Mouse (Mus musculus) neural tube, embryonic 13.5 days (tissue): ENCODE results near the gene Babam2. TPM values are rescaled to one million over a fixed set of nuclear protein-coding genes. Genes with fewer than 3 reads are reported as not detected.

Source experiments
- ATAC-seq: fragments of 200-750 bp; cut with Nextera tagmentation; 2 replicates; pipeline ENCODE4 v1.8.0; 2017; ENCODE audit warnings: low read depth, mild to moderate bottlenecking, moderate TSS enrichment, moderate library complexity
- H3K27ac ChIP-seq: fragments of 300-500 bp; sonication (generic); replicated peaks from 2 replicates; pipeline ENCODE4 v1.5.1; 2015; ENCODE audit warnings: moderate library complexity, mild to moderate bottlenecking, inconsistent platforms
- H3K27me3 ChIP-seq: fragments of 300-500 bp; sonication (generic); 2 replicates; pipeline ENCODE4 v1.6.1; 2015; ENCODE audit warnings: mild to moderate bottlenecking, inconsistent platforms
- H3K36me3 ChIP-seq: fragments of 300-500 bp; sonication (generic); 2 replicates; pipeline ENCODE4 v1.6.1; 2015; ENCODE audit warnings: mild to moderate bottlenecking, inconsistent platforms
- H3K4me1 ChIP-seq: fragments of 300-500 bp; sonication (generic); replicated peaks from 2 replicates; pipeline ENCODE4 v1.6.1; 2015; ENCODE audit warnings: inconsistent platforms
- H3K4me2 ChIP-seq: fragments of 300-500 bp; sonication (generic); 2 replicates; pipeline ENCODE4 v1.6.1; 2015; ENCODE audit warnings: inconsistent platforms, mild to moderate bottlenecking, moderate library complexity
- H3K4me3 ChIP-seq: fragments of 300-500 bp; sonication (generic); 2 replicates; pipeline ENCODE4 v1.5.1; 2015; ENCODE audit warnings: mild to moderate bottlenecking, inconsistent platforms
- H3K9ac ChIP-seq: fragments of 300-500 bp; sonication (generic); 2 replicates; pipeline ENCODE4 v1.6.1; 2015; ENCODE audit warnings: moderate library complexity, mild to moderate bottlenecking, inconsistent platforms
- H3K9me3 ChIP-seq: fragments of 300-500 bp; sonication (generic); 2 replicates; pipeline ENCODE4 v1.6.1; 2016; ENCODE audit warnings: inconsistent platforms
- WGBS: fragments of 180-500 bp; shearing (Covaris S2); methylation state at CpG from one replicate; pipeline ENCODE4 v1.1.7; 2015; 5-methylcytosine and 5-hydroxymethylcytosine counted together
- polyA plus RNA-seq: library from polyadenylated mRNA; unstranded; fragments of >200 nt; fragmentation: Nextera tagmentation; extraction: Ambion mirVana; gene quantifications from 2 replicates; pipeline ENCODE4 v1.2.1, GENCODE M21; 2015

Gene Babam2
- polyA plus RNA-seq, 1 experiment from 2014 or later, result 54.4 TPM

DNA sequence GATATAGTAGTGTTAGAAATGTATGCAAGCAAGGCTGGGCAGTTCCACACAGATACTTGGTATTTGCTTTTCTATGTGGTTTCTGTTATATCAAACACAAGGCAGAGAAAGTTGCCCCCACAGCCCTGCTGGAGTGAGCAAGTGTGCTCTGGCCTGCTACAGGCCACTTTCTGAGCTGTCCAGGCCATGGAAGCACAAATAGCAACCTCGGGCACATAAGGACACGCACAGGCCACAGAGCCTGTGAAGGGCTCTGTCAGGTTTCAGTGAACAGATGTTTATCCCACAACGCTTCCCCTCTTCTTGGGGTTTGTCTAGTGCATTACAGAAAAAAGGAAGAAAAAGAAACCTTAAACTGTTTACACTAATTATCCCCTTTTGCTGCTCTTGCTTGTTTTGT lies 236.9 kb downstream of the Babam2 start:
- Histone ChIP-seq H3K9ac (no peak overlapping the region), H3K36me3 (no peaks in the 10 kb centered on the region), H3K27me3 (no peaks in the 10 kb centered on the region), H3K4me2 (no peak overlapping the region), H3K27ac (no peak overlapping the region), H3K4me1 (no peaks in the 10 kb centered on the region), H3K4me3 (no peak overlapping the region), H3K9me3 (no peaks in the 10 kb centered on the region)
- 86% methylated on average over 3 of the region's 3 CpGs for WGBS
- no peak for ATAC-seq

DNA sequence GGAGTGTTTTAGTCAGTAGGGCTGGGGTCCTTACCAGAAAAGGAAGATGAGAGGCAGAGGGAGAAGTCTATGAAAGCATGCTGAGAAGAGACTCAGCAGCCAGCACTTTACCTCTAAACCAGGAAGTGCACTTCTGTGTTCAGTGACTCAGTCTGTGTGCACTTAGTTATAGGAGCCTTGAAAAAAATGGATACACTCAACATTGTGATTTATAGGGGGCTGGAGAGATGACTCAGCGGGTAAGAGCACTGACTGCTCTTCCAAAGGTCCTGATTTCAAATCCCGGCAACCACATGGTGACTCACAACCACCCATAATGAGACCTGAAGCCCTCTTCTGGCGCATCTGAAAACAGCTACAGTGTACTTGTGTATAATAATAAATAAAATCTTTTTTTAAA lies 238.5 kb downstream of the Babam2 start:
- Histone ChIP-seq H3K4me1 (no peaks in the 10 kb centered on the region), H3K27ac (no peak overlapping the region), H3K27me3 (no peaks in the 10 kb centered on the region), H3K9ac (no peak overlapping the region), H3K36me3 (no peaks in the 10 kb centered on the region), H3K4me3 (no peak overlapping the region), H3K9me3 (no peaks in the 10 kb centered on the region), H3K4me2 (no peak overlapping the region)
- WGBS, result 86% methylated on average over 3 of the region's 3 CpGs
- ATAC-seq, result no peak

DNA sequence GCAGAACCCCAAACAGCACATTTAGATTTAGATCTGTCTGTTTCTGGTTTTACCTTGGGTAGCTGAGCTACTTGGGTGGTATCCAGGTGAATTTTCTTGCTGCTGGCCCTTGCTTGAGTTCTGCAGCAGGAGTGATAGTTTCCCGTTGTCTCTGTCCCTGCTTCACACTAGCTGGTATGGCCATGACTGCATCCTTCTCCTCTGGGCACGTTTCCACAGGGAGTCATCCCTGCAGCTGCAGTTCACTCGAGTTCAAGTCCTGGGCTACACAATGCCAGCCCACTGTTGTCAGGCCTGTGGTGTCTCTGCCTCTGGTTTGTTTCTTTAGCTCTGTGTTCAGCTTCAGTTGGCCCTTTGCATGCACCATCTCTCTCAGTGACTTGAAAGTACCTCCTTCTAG lies 239.0 kb downstream of the Babam2 start:
- no peak overlapping the region for H3K9ac ChIP-seq
- no peak overlapping the region for H3K4me2 ChIP-seq
- H3K4me3 ChIP-seq, result no peak overlapping the region
- no peak overlapping the region for H3K27ac ChIP-seq
- whole genome bisulfite sequencing, result 80% methylated on average over 3 of the region's 3 CpGs
- no peaks in the 10 kb centered on the region for H3K4me1 ChIP-seq
- H3K27me3 ChIP-seq, result no peaks in the 10 kb centered on the region
- H3K9me3 ChIP-seq, result no peaks in the 10 kb centered on the region
- no peak for ATAC-seq
- H3K36me3 ChIP-seq, result no peaks in the 10 kb centered on the region

DNA sequence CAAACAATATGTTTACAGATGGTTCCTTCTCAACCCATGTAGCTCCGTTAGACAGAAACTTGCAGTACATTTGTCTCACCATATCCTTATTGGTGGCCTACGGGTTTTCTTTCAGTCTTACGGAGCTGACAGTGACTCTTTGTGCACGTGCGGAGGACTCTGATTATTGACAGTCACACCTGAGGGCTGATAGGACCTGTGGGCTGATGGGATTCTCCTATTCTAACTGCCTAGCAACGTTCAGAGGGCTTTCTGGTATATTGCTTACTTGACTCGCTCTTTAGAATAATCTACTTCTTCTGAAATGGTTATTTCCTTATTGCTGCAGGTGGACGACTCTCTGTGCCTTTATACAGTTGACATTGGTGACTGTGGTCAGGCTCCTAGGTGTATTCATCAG lies 243.4 kb downstream of the Babam2 start:
- ATAC-seq, result no peak

DNA sequence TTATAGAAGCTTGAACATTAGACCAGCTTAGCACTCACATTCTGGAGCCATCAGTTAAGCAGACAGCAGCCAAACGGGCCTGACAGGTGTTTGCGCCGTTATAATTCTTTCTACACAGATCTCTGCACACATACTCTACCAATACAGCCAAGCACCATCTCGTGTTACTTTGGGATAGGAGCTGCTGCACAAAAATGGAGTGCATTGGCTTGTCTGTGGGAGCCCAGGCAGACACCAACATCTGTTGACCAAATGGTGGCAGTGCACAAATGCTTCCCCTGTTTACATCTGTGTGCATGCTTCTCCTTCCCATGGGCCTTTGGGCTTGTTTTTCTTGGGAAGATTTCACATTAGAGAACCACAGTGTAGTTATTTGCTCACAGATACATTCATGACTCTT lies 249.7 kb downstream of the Babam2 start:
- Histone ChIP-seq H3K4me2 (no peak overlapping the region), H3K4me3 (no peak overlapping the region), H3K36me3 (no peaks in the 10 kb centered on the region), H3K9me3 (no peaks in the 10 kb centered on the region), H3K27ac (0 out of 2 replicates have a peak overlapping the region, but pooled peaks have one; percentile 13), H3K4me1 (no peaks in the 10 kb centered on the region), H3K27me3 (no peaks in the 10 kb centered on the region), H3K9ac (no peak overlapping the region)
- 72% methylated on average over 4 of the region's 4 CpGs for WGBS
- ATAC-seq, result no peak

More for the DNA sequence above, 243.4 kb downstream of the Babam2 start:
- H3K9ac ChIP-seq, result no peak overlapping the region
- H3K9me3 ChIP-seq, result no peaks in the 10 kb centered on the region
- no peaks in the 10 kb centered on the region for H3K4me1 ChIP-seq
- WGBS, result 88% methylated on average over 8 of the region's 8 CpGs
- H3K36me3 ChIP-seq, result no peaks in the 10 kb centered on the region
- H3K27me3 ChIP-seq, result no peaks in the 10 kb centered on the region
- no peak overlapping the region for H3K4me2 ChIP-seq
- H3K4me3 ChIP-seq, result no peak overlapping the region
- H3K27ac ChIP-seq, result no peak overlapping the region

DNA sequence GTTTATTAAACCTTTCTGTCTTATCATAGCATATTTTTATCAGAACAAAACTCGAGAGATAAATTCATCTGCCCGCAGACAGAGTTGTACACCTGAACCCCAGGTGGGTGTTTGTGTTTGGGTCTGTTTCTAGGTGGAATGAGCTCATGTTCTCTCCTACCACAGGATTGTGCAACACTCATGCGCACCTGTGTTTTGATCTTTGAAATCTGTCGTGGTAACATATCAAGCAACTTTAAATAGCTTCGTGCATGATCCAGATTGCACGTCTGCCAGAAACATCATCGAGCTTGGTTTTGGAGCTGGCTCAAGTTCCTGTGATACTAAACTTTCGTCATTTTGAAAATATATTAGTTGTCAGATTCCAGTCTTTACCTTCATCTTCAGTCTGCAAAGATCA lies 251.9 kb downstream of the Babam2 start:
- no peak overlapping the region for H3K27ac ChIP-seq
- no peaks in the 10 kb centered on the region for H3K27me3 ChIP-seq
- WGBS, result 92% methylated on average over 8 of the region's 8 CpGs
- no peak for ATAC-seq
- no peak overlapping the region for H3K4me2 ChIP-seq
- no peak overlapping the region for H3K9ac ChIP-seq
- H3K36me3 ChIP-seq, result no peaks in the 10 kb centered on the region
- no peak overlapping the region for H3K4me3 ChIP-seq
- H3K9me3 ChIP-seq, result no peaks in the 10 kb centered on the region
- no peaks in the 10 kb centered on the region for H3K4me1 ChIP-seq

DNA sequence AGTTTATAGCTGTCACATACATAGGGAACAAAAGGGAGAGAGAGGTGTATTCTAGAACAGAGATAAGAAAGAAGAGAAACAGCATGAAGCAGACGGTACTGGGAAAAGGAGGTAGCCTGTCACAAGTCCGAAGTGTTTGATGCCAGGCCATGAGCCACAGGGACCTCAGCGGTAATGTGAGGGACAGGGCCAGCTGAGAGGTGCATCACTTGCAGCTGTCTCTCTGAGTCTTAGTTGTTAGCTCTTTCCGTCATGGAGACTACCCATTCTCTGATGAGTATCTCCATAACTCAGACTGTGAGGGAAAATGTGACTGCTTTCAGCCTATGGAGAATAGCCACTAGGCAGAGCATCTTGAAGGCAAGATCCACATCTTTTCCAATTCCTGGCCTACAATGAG lies 253.0 kb downstream of the Babam2 start:
- Histone ChIP-seq H3K9ac (no peak overlapping the region), H3K9me3 (no peaks in the 10 kb centered on the region), H3K4me2 (no peak overlapping the region), H3K36me3 (no peaks in the 10 kb centered on the region), H3K4me1 (no peaks in the 10 kb centered on the region), H3K27me3 (no peaks in the 10 kb centered on the region), H3K27ac (no peak overlapping the region), H3K4me3 (no peak overlapping the region)
- WGBS, result 92% methylated on average over 4 of the region's 4 CpGs
- no peak for ATAC-seq

DNA sequence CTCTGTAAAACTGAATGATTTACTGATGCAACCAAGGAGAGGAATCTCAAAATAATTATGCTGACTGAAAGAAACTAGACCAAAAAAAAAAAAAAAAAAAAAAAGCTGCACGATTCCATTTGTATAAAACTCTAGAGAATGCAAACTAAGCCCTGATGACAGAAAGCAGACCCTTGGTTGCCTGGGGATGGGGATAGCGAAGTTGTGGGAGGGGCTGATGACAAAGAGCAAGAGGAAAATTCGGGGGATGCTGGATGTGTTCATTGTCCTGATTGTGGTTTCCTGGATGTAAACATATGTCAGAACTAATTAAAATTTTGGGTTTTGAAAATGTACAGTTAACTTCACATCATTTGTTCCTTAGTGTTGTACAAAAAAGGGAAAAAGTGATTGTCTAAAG lies 257.7 kb downstream of the Babam2 start:
- H3K9me3 ChIP-seq, result no peaks in the 10 kb centered on the region
- no peak overlapping the region for H3K27ac ChIP-seq
- H3K36me3 ChIP-seq, result no peaks in the 10 kb centered on the region
- no peak overlapping the region for H3K4me3 ChIP-seq
- H3K4me1 ChIP-seq, result no peaks in the 10 kb centered on the region
- H3K4me2 ChIP-seq, result no peak overlapping the region
- no peak for ATAC-seq
- WGBS, result 89% methylated on average over 3 of the region's 3 CpGs
- no peak overlapping the region for H3K9ac ChIP-seq
- H3K27me3 ChIP-seq, result no peaks in the 10 kb centered on the region

DNA sequence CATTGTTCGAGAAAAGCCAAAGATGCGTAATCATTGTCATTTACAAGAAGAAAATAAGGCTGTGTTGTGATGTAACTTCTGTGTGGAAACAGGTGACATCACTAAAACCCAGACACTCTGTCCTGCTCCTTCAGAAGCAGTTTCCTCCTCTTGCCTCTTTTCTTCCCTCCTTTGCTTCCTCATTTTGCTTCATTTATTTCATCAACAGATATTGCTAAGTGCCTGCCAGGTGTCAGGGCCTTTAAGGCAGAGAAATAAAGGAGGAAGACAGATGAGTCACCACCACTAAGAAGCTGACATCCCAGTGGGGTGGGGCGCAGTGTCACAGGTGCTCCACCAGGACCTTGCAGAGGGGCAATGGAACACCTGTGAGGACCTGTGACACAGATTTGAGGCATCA lies 258.9 kb downstream of the Babam2 start:
- Histone ChIP-seq H3K9ac (no peak overlapping the region), H3K4me2 (no peak overlapping the region), H3K4me3 (no peak overlapping the region), H3K4me1 (no peaks in the 10 kb centered on the region), H3K27me3 (no peaks in the 10 kb centered on the region), H3K27ac (no peak overlapping the region), H3K9me3 (no peaks in the 10 kb centered on the region), H3K36me3 (no peaks in the 10 kb centered on the region)
- WGBS, result 93% methylated on average over 3 of the region's 3 CpGs
- no peak for ATAC-seq

DNA sequence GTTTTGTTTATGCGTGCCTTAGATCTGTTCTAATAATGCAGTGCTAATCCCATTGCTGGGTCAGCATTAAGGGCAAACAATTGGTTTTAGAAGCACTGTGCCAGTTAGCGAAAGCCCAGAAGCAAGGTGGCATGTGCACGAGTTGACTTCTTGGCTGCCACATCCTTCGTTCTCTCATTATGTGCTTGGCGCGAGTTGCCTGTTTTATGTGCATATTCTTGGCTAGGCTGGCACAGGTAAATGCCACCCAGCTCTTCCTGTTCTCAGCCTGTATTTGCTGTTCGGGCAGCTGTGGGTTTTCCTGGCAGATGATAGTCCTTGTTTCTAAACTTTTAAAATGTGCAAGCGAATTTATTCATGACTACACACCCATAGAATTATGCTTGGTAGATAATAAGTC lies 262.4 kb downstream of the Babam2 start:
- 85% methylated on average over 8 of the region's 8 CpGs for WGBS
- Histone ChIP-seq H3K9ac (no peak overlapping the region), H3K4me3 (no peak overlapping the region), H3K9me3 (no peaks in the 10 kb centered on the region), H3K27ac (no peak overlapping the region), H3K4me2 (no peak overlapping the region), H3K4me1 (no peaks in the 10 kb centered on the region), H3K27me3 (no peaks in the 10 kb centered on the region), H3K36me3 (no peaks in the 10 kb centered on the region)
- ATAC-seq, result no peak

DNA sequence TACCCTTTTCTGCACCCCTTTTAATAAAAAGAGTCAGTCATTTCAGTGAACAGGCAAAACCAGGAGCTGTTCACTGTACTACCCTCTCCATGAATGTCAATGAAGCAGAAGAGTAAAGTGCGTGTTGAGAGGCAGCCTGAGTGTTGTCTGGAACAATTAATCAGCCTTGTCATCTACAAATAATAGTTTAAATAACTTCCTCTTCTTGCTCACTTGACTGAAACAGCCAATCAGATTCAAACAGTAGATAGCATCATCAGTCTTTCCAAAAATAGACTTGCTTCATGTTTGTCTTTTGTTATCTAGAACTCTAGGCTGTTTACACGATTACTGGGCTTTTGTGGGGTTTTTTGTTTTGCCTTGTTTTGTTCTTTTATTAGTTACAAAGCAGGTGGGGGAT lies 263.9 kb downstream of the Babam2 start:
- no peaks in the 10 kb centered on the region for H3K27me3 ChIP-seq
- H3K4me2 ChIP-seq, result no peak overlapping the region
- H3K4me1 ChIP-seq, result no peaks in the 10 kb centered on the region
- H3K9ac ChIP-seq, result no peak overlapping the region
- H3K4me3 ChIP-seq, result no peak overlapping the region
- H3K27ac ChIP-seq, result no peak overlapping the region
- ATAC-seq, result no peak
- H3K36me3 ChIP-seq, result no peaks in the 10 kb centered on the region
- 67% methylated on average over 2 of the region's 2 CpGs for WGBS
- H3K9me3 ChIP-seq, result no peaks in the 10 kb centered on the region

DNA sequence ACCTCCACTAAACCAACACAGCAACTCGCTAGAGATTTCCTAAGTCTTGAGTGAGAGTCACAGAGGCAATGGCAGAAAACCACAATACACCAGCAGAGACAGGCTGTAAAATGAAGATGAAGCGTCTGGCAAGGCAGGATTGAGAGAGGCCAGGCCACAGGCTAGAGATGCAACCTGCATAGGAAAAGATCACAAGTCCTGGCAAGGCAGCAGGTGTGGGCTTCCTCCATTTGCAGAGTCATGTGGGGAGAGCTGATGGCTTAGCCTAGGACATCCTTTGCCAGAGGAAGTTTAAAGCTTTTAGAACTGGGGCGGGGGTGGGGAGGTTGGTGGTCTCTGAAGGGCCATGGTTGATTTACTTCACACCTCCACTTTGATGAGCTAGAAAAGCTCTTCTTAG lies 264.9 kb downstream of the Babam2 start:
- Histone ChIP-seq H3K9me3 (no peaks in the 10 kb centered on the region), H3K9ac (no peak overlapping the region), H3K4me2 (no peak overlapping the region), H3K27me3 (no peaks in the 10 kb centered on the region), H3K36me3 (no peaks in the 10 kb centered on the region), H3K4me1 (no peaks in the 10 kb centered on the region), H3K4me3 (no peak overlapping the region), H3K27ac (no peak overlapping the region)
- no peak for ATAC-seq
- WGBS, result 69% methylated on average over 3 of the region's 3 CpGs

DNA sequence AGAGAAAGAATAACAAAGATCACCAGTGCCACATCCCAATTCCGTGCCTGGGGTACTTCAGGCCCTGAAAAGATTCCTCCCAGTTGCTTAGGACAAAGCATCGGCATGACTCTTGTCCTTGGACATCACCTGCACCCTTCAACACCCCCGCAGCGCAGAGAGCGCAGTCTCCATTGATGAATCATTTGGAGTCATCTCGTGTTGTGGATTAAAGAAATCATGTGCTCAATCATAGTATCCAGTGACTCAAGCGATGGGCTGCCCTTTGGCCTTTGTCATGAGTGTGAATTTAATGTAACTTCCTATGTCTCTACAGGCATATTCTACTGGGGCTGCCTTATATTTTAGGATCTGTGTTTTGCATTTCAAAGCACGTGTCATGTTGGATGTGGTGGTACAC lies 265.9 kb downstream of the Babam2 start:
- 88% methylated on average over 8 of the region's 8 CpGs for WGBS
- no peak for ATAC-seq
- Histone ChIP-seq H3K4me2 (no peak overlapping the region), H3K36me3 (no peaks in the 10 kb centered on the region), H3K27me3 (no peaks in the 10 kb centered on the region), H3K9me3 (no peaks in the 10 kb centered on the region), H3K27ac (no peak overlapping the region), H3K9ac (no peak overlapping the region), H3K4me1 (no peaks in the 10 kb centered on the region), H3K4me3 (no peak overlapping the region)
